Mouse (Mus musculus): Measurements from ENCODE around the gene Rffl.
"Not testable (repeated sequence)": the region's sequence is repeated elsewhere in the genome, so short reads cannot be mapped to it uniquely, and the experiment has no call there.

Gene Rffl

GRCm38 (mm10) chr11:82845415-82846078, 25.5 kb downstream of the Rffl start:
- DNase-seq (ENCODE audit: low read depth, low spot score), result peak; percentile 54

GRCm38 (mm10) chr11:82844771-82845414, 26.1 kb downstream of the Rffl start:
- no peak for DNase-seq (ENCODE audit: low read depth, low spot score)

GRCm38 (mm10) chr11:82838511-82838910, 32.5 kb downstream of the Rffl start:
- no peak for DNase-seq (ENCODE audit: low read depth, low spot score)

GRCm38 (mm10) chr11:82837848-82838247, 33.2 kb downstream of the Rffl start:
- DNase-seq (ENCODE audit: low read depth, low spot score), result no peak

GRCm38 (mm10) chr11:82837192-82837591, 33.8 kb downstream of the Rffl start:
- DNase-seq (ENCODE audit: low read depth, low spot score), result no peak

- no peak for DNase-seq (ENCODE audit: low read depth, low spot score)
Measured at GRCm38 (mm10) chr11:82835616-82836432, 35.2 kb downstream of the Rffl start.

- not testable (repeated sequence) for DNase-seq (ENCODE audit: low read depth, low spot score)
Measured at GRCm38 (mm10) chr11:82834359-82834758, 36.7 kb downstream of the Rffl start.

GRCm38 (mm10) chr11:82833929-82834328, 37.1 kb downstream of the Rffl start:
- no peak for DNase-seq (ENCODE audit: low read depth, low spot score)

GRCm38 (mm10) chr11:82832402-82832801, 38.6 kb downstream of the Rffl start:
- DNase-seq (ENCODE audit: low read depth, low spot score), result not testable (repeated sequence)

- no peak for DNase-seq (ENCODE audit: low read depth, low spot score)
Measured at GRCm38 (mm10) chr11:82831008-82831893, 39.8 kb downstream of the Rffl start.

- DNase-seq (ENCODE audit: low read depth, low spot score), result no peak
Measured at GRCm38 (mm10) chr11:82826818-82827217, 44.2 kb downstream of the Rffl start.

GRCm38 (mm10) chr11:82820788-82821456, 50.1 kb downstream of the Rffl start:
- DNase-seq (ENCODE audit: low read depth, low spot score), result no peak

GRCm38 (mm10) chr11:82819350-82819749, 51.7 kb downstream of the Rffl start:
- DNase-seq (ENCODE audit: low read depth, low spot score), result no peak

- no peak for DNase-seq (ENCODE audit: low read depth, low spot score)
Measured at GRCm38 (mm10) chr11:82808485-82808884, 62.5 kb downstream of the Rffl start.

- DNase-seq (ENCODE audit: low read depth, low spot score), result no peak
Measured at GRCm38 (mm10) chr11:82807370-82807769, 63.6 kb downstream of the Rffl start.

GRCm38 (mm10) chr11:82806656-82807055, 64.4 kb downstream of the Rffl start:
- DNase-seq (ENCODE audit: low read depth, low spot score), result no peak

GRCm38 (mm10) chr11:82783453-82783852, 87.6 kb downstream of the Rffl start:
- DNase-seq (ENCODE audit: low read depth, low spot score), result no peak

GRCm38 (mm10) chr11:82782197-82782596, 88.8 kb downstream of the Rffl start:
- no peak for DNase-seq (ENCODE audit: low read depth, low spot score)

GRCm38 (mm10) chr11:82780983-82781903, 89.8 kb downstream of the Rffl start, which contains the start of gene Lig3:
Gene Lig3, plus strand, starts transcription at chr11:82781108.
- DNase-seq (ENCODE audit: low read depth, low spot score), result peak; percentile 79

- no peak for DNase-seq (ENCODE audit: low read depth, low spot score)
Measured at GRCm38 (mm10) chr11:82780134-82780533, 90.9 kb downstream of the Rffl start.
